Mouse (Mus musculus) stomach, embryonic 16.5 days (tissue): ENCODE measurements around the gene 1520401A03Rik. TPM values are rescaled to one million over a fixed set of nuclear protein-coding genes. Genes with fewer than 3 reads are reported as not detected.
"Not testable (repeated sequence)": the region's sequence is repeated elsewhere in the genome, so short reads cannot be mapped to it uniquely, and the experiment has no call there.

Experiments used
- ATAC-seq: fragments of 200-750 bp; cut with Nextera tagmentation; 2 replicates; pipeline ENCODE4 v1.8.0; 2017; ENCODE audit warnings: moderate number of reproducible peaks, moderate TSS enrichment; ENCODE audit not compliant: insufficient read depth, low FRiP score
- H3K27ac ChIP-seq: fragments of 300-500 bp; sonication (generic); 2 replicates; pipeline ENCODE4 v1.5.1; 2014; ENCODE audit warnings: low read length
- H3K27me3 ChIP-seq: fragments of 300-500 bp; sonication (generic); 2 replicates; pipeline ENCODE4 v1.6.1; 2014; ENCODE audit warnings: low read length, control low read depth, mixed read lengths; ENCODE audit not compliant: control insufficient read depth, insufficient read depth
- H3K36me3 ChIP-seq: fragments of 300-500 bp; sonication (generic); 2 replicates; pipeline ENCODE4 v1.6.1; 2014; ENCODE audit warnings: low read length; ENCODE audit not compliant: control insufficient read depth, insufficient read depth
- H3K4me1 ChIP-seq: fragments of 300-500 bp; sonication (generic); 2 replicates; pipeline ENCODE4 v1.6.1; 2014; ENCODE audit warnings: low read length, control low read depth, mixed read lengths; ENCODE audit not compliant: control insufficient read depth, insufficient read depth
- H3K4me2 ChIP-seq: fragments of 300-500 bp; sonication (generic); 2 replicates; pipeline ENCODE4 v1.6.1; 2014; ENCODE audit warnings: low read depth, low read length, mixed read lengths
- H3K4me3 ChIP-seq: fragments of 300-500 bp; sonication (generic); replicated peaks from 2 replicates; pipeline ENCODE4 v1.5.1; 2014; ENCODE audit warnings: mild to moderate bottlenecking, low read length
- H3K9ac ChIP-seq: fragments of 300-500 bp; sonication (generic); 2 replicates; pipeline ENCODE4 v1.6.1; 2014; ENCODE audit warnings: low read length
- H3K9me3 ChIP-seq: fragments of 300-500 bp; sonication (generic); replicated peaks from 2 replicates; pipeline ENCODE4 v1.6.1; 2016; ENCODE audit warnings: low read length, control low read depth; ENCODE audit not compliant: control insufficient read depth
- WGBS: fragments of 180-500 bp; shearing (Covaris S2); extraction: QIAGEN DNeasy Blood & Tissue Kit; methylation state at CpG from one replicate; pipeline ENCODE4 v1.1.7; 2014; 5-methylcytosine and 5-hydroxymethylcytosine counted together
- polyA plus RNA-seq: library from polyadenylated mRNA; unstranded; fragments of >200 nt; fragmentation: Nextera tagmentation; extraction: Ambion mirVana; gene quantifications from 2 replicates; pipeline ENCODE4 v1.2.1, GENCODE M21; 2015

1520401A03Rik gene
- polyA plus RNA-seq = 0.23 TPM in 1 of 2 replicates, not detected in the other

DNA sequence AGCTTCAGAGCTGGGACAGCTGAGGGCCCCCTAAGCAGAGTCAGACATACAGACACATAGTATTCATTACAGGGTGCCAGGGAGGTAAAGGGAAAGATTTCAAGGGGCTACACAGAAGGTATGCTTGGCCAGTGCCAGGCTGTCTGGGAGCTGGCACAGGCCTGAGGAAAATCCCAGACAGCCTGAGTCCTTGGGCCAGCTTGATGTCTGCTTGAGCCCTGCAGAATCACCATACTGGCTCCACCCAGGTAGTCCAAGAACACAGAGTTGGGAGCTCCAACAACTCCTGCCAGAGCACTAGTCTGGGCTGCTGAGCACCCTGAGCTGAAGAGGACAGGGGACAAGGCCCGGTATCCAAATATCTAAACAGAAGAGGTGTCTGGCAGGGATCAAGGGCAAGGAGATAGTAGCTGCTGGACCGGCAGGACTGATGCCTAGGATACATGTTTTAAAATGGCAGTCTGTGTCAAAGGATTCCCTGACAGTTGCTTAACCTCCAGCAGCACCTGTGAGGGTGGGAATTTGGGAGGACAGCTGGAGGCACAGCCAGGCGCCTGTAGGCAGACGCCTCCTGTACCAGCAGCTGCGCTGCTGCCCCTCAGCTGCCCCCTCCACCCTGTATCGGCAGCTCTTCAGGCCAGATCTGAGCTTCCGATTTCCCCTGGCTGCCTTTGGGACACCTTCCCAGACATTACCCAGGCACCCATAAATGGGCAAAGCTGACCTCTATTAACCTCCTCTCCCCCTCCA lies at the start of gene 1520401A03Rik:
Gene 1520401A03Rik (minus strand): TSS at position 408 of the 750 bp plus-strand sequence.
- H3K9me3 ChIP-seq = no peaks in the 10 kb centered on the region
- WGBS = 59% methylated on average over 7 of the region's 7 CpGs
- no peaks in the 10 kb centered on the region for H3K36me3 ChIP-seq
- no peak within 1 kb of the TSS for H3K27ac ChIP-seq
- H3K9ac ChIP-seq = 0 out of 2 replicates have a peak within 1 kb of the TSS, but pooled peaks have one; percentile 24
- H3K4me1 ChIP-seq = peaks cover 12% of the 10 kb centered on the region
- no peak for ATAC-seq
- H3K27me3 ChIP-seq = no peaks in the 10 kb centered on the region
- H3K4me2 ChIP-seq = no peak within 1 kb of the TSS
- H3K4me3 ChIP-seq = no peak within 1 kb of the TSS

DNA sequence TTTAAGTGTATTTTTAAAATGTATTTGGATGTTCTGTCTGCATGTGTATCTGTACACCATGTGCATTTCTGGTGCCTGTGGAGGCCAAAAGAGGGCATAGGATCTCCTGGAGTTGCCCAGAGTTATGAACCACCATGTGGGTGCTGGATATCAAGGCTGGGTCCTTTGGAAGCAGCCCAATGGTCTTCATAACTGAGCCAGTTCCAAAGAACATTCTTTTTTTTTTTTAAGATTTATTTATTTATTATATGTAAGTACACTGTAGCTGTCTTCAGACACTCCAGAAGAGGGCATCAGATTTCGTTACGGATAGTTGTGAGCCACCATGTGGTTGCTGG lies 49.6 kb upstream of the 1520401A03Rik start:
- H3K9me3 ChIP-seq, H3K4me1 ChIP-seq, H3K4me3 ChIP-seq, H3K9ac ChIP-seq, H3K36me3 ChIP-seq, H3K27ac ChIP-seq, H3K27me3 ChIP-seq, H3K4me2 ChIP-seq, ATAC-seq: not testable (repeated sequence)
- 84% methylated on average over 2 of the region's 2 CpGs for WGBS

DNA sequence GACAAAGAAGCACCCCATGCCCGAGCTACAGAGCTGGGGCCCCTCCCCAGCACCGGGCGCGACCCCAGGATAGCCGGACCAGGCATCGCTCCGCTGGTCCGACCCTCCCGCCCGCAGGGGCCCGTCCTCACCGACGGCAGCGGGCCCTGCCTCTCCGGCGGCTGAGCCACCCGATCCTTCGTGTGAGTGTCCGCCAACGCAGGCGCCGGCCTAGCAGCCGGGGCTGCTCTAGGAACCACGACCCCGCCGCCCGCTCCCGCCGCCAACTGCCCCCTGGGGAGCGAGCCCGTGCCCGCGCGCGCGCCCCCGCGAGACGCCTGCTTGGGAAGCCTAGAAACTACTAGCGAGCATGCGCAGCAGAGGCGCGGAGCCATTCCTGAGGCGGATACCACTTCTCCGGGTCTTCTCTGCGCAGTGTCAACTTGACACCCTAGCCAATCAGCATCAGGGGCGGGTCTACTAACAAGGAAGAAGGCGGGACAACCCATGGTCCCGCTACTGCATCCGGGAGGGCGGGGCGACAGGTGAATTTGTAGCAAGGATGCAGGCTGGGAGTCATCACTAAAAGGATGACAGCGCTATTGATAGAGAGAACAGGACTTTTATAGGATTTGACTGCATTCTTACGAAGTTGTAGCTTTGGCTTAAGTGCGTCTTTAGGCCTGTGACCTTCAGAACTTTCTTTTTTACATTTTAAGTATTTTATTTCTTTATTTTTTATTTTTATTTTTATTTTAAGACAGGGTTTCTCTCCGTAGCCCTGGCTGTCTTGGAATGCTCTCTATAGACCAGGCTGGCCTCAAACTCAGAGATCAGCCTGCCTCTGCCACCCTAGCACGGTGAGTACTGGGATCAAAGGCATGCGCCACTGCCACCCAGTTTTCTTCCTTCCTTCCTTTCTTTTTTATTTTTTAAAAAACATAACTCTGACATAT lies 49.0 kb upstream of the 1520401A03Rik start, which contains the start of gene Flywch1:
Gene Flywch1 (minus strand): TSS at position 319 of the 935 bp plus-strand sequence.
- peak; percentile 99 for ATAC-seq
- Histone ChIP-seq H3K27me3 (no peaks in the 10 kb centered on the region), H3K4me2 (peak within 1 kb of the TSS; percentile 90), H3K36me3 (no peaks in the 10 kb centered on the region), H3K4me3 (peak within 1 kb of the TSS; percentile 94), H3K9ac (peak within 1 kb of the TSS; percentile 98), H3K9me3 (no peaks in the 10 kb centered on the region), H3K4me1 (0 out of 2 replicates have a peak, but pooled peaks cover 4% of the 10 kb centered on the region), H3K27ac (peak within 1 kb of the TSS; percentile 79; the same call in 1 of the 2 replicates)
- 3% methylated on average over 57 of the region's 58 CpGs for WGBS

DNA sequence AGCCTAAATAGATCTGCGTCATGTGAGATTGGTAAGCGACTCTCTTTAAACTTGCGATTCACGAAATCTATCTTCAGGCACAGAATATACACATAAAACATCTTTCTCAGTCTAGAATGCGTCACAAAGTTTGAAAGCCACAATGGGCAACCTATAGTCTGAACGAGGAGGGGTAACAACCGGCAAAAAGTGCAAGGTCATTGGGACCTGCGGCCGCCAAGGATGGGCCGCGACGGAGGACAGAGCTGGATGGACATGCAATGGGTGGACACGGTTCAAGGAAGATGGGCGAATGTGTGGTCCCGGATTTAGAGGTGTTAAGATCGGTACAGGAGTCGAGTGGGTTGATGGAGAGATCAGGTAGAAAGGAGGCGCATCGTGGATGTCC lies 48.3 kb upstream of the 1520401A03Rik start:
- Histone ChIP-seq H3K4me3 (peak overlapping the region; percentile 94), H3K4me1 (0 out of 2 replicates have a peak, but pooled peaks cover 4% of the 10 kb centered on the region), H3K9me3 (no peaks in the 10 kb centered on the region), H3K36me3 (no peaks in the 10 kb centered on the region), H3K4me2 (peak overlapping the region; percentile 90), H3K9ac (peak overlapping the region; percentile 98), H3K27ac (peak overlapping the region; percentile 79; the same call in 1 of the 2 replicates), H3K27me3 (no peaks in the 10 kb centered on the region)
- 1% methylated on average over 19 of the region's 19 CpGs for WGBS
- ATAC-seq = peak; percentile 21; the same call in 1 of the 2 replicates

DNA sequence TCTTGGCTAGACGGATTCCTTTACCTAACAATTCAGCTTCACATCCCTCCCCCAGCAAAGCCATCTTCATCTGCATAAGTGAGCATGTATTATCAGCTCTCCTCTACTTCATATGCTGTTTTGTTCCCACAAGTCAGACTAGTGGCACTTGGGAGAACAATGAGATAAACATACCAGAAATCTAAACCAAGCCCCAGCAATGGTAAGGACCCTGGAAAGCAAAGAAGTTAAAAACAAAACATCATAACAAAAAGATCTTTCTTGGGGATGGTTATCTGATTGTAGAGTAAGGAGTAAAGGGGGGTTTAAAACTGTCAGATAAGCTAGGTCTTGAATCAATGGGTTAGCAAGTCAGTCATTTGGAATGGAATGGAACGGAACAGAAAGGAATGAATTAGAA lies 47.9 kb upstream of the 1520401A03Rik start:
- Histone ChIP-seq H3K4me2 (peak overlapping the region; percentile 90), H3K9ac (peak overlapping the region; percentile 98), H3K36me3 (no peaks in the 10 kb centered on the region), H3K4me1 (0 out of 2 replicates have a peak, but pooled peaks cover 4% of the 10 kb centered on the region), H3K4me3 (peak overlapping the region; percentile 94), H3K27me3 (no peaks in the 10 kb centered on the region), H3K27ac (peak overlapping the region; percentile 79; the same call in 1 of the 2 replicates), H3K9me3 (no peaks in the 10 kb centered on the region)
- 40% methylated on average over 2 of the region's 2 CpGs for WGBS
- ATAC-seq = no peak

DNA sequence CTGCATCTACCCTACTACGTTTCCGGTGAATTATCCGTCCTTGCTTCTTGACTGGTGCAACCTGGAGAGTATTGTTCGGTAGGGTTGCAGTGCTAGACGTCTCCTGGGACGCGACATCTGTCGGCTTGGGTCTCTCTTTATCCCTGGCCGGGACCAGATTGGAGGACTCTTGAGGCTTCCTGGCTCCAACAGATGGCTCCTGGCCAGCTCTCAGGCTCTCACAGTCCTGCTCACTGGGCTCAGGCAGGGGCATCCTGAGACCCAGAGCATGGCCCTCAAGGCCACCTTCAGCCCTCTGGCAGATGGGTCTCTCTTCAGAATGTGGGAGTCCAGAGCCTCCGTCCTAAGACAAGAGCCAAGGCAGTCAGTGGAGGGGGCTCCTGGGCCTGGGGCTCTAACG lies 40.4 kb upstream of the 1520401A03Rik start:
- H3K27me3 ChIP-seq = no peaks in the 10 kb centered on the region
- H3K4me3 ChIP-seq = no peak overlapping the region
- H3K27ac ChIP-seq = no peak overlapping the region
- no peaks in the 10 kb centered on the region for H3K4me1 ChIP-seq
- no peak overlapping the region for H3K9ac ChIP-seq
- no peak for ATAC-seq
- no peaks in the 10 kb centered on the region for H3K9me3 ChIP-seq
- H3K36me3 ChIP-seq = 0 out of 2 replicates have a peak, but pooled peaks cover 8% of the 10 kb centered on the region
- H3K4me2 ChIP-seq = no peak overlapping the region
- WGBS = 95% methylated on average over 11 of the region's 11 CpGs

DNA sequence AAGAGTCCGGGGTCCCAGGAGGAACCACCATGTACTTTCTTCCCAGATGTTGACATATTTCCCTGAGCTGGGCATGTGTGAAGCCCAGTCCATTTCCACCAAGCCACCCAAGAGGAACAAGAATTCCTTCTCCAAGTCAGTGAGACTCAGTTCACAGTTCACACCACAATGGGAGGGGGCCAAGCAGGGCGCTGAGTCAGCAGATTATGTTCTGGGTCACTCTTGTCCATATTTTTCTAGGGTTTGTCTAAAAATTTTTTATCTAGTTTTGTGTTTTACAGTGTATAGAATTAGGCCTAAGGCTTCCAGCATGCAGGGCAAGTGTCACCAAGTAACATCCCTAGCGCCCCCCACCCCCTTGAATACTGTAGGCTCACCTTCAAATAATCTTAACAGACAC lies 38.6 kb upstream of the 1520401A03Rik start:
- H3K27me3 ChIP-seq = no peaks in the 10 kb centered on the region
- ATAC-seq = no peak
- no peaks in the 10 kb centered on the region for H3K9me3 ChIP-seq
- H3K4me1 ChIP-seq = no peaks in the 10 kb centered on the region
- H3K27ac ChIP-seq = no peak overlapping the region
- H3K9ac ChIP-seq = no peak overlapping the region
- 94% methylated on average over 3 of the region's 3 CpGs for WGBS
- H3K4me3 ChIP-seq = no peak overlapping the region
- H3K36me3 ChIP-seq = 0 out of 2 replicates have a peak, but pooled peaks cover 8% of the 10 kb centered on the region
- H3K4me2 ChIP-seq = no peak overlapping the region

DNA sequence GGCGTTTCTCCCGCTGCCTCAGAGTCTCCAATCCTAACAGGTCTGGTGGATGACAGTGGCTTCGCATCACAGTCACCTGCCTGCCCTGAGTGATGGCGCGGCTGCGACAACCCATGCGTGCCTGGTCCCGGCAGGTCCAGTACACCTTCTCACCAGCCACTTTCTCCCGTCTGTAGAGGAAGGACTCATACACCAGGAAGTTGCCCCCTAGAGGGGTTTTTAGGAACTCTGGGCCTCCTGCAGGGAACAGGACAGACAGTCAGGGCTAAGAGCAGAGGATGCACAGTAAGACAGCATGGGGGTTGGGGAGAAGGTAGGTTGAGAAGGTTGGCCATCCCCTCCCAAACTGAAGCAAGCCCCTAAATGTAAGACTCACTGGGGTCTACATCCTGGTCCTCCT lies 37.6 kb upstream of the 1520401A03Rik start:
- no peak overlapping the region for H3K27ac ChIP-seq
- H3K9me3 ChIP-seq = no peaks in the 10 kb centered on the region
- ATAC-seq = no peak
- no peaks in the 10 kb centered on the region for H3K27me3 ChIP-seq
- H3K4me3 ChIP-seq = no peak overlapping the region
- H3K9ac ChIP-seq = no peak overlapping the region
- 91% methylated on average over 9 of the region's 9 CpGs for WGBS
- no peaks in the 10 kb centered on the region for H3K4me1 ChIP-seq
- H3K36me3 ChIP-seq = 0 out of 2 replicates have a peak, but pooled peaks cover 13% of the 10 kb centered on the region
- no peak overlapping the region for H3K4me2 ChIP-seq
